Mouse (Mus musculus) small intestine, adult 2 months (tissue): ENCODE data around the gene Ak1. TPM values are rescaled to one million over a fixed set of nuclear protein-coding genes. Genes with fewer than 3 reads are reported as not detected.

Source experiments
- H3K27ac ChIP-seq: fragments of 200-500 bp; 2 replicates; pipeline ENCODE4 v1.5.1; 2012; ENCODE audit warnings: low read depth, low read length, control low read depth, inconsistent platforms; ENCODE audit not compliant: insufficient read depth
- H3K27me3 ChIP-seq: fragments of 200-500 bp; 2 replicates; pipeline ENCODE4 v1.6.1; 2012; ENCODE audit warnings: mild to moderate bottlenecking, moderate library complexity, low read length, inconsistent platforms; ENCODE audit not compliant: control insufficient read depth, insufficient read depth
- H3K36me3 ChIP-seq: fragments of 200-500 bp; 2 replicates; pipeline ENCODE4 v1.6.1; 2012; ENCODE audit warnings: mild to moderate bottlenecking, low read length, control low read depth, inconsistent platforms; ENCODE audit not compliant: control insufficient read depth, insufficient read depth
- H3K4me1 ChIP-seq: fragments of 200-500 bp; 2 replicates; pipeline ENCODE4 v1.6.1; 2012; ENCODE audit warnings: low read length, inconsistent platforms, mixed read lengths; ENCODE audit not compliant: control insufficient read depth, insufficient read depth, insufficient read length
- H3K4me3 ChIP-seq: fragments of 200-500 bp; 2 replicates; pipeline ENCODE4 v1.5.1; 2012; ENCODE audit warnings: low read depth, mild to moderate bottlenecking, control low read depth, inconsistent platforms, low read length, moderate library complexity
- CTCF ChIP-seq: fragments of 200-500 bp; IDR thresholded peaks from 2 replicates; pipeline ENCODE4 v1.5.1; 2012; ENCODE audit warnings: low read depth, mild to moderate bottlenecking, control low read depth, inconsistent platforms, low read length, moderate library complexity, mixed read lengths; ENCODE audit not compliant: insufficient replicate concordance, insufficient read length; ENCODE audit errors: extremely low read depth
- POLR2A ChIP-seq: fragments of 200-500 bp; IDR thresholded peaks from 2 replicates; pipeline ENCODE4 v1.6.1; 2012; ENCODE audit warnings: low read depth, mild to moderate bottlenecking, control low read depth, inconsistent platforms, low read length, moderate library complexity
- WGBS: fragments of 180-500 bp; shearing (Covaris S2); methylation state at CpG from one replicate; pipeline ENCODE4 v1.1.7; 2018; 5-methylcytosine and 5-hydroxymethylcytosine counted together
- polyA plus RNA-seq: library from polyadenylated mRNA; depleted of rRNA; stranded (reverse); fragments of >200 nt; gene quantifications from 2 replicates; pipeline ENCODE4 v1.2.3, GENCODE M21; 2012

Ak1 gene
- polyA plus RNA-seq, 1 experiment = 3.4 TPM

GRCm38 (mm10) chr2:32608141-32608777, 13.3 kb upstream of the Ak1 start:
- TF ChIP-seq CTCF = no peak
- TF ChIP-seq POLR2A = no peak
- Histone ChIP-seq H3K36me3 (no peaks in the 10 kb centered on the region), H3K4me1 (peaks cover 8% of the 10 kb centered on the region), H3K27ac (peak overlapping the region; percentile 54), H3K27me3 (peaks cover 16% of the 10 kb centered on the region), H3K4me3 (peak overlapping the region; percentile 66)
- WGBS = 11% methylated on average over 25 of the region's 25 CpGs

- H3K36me3 ChIP-seq = no peaks in the 10 kb centered on the region
These were observed 12.7 kb upstream of the Ak1 start for GRCm38 (mm10) chr2:32608778-32609435.

GRCm38 (mm10) chr2:32610610-32611229, 10.8 kb upstream of the Ak1 start:
- no peak for TF ChIP-seq POLR2A
- peak; percentile 29; the same call in 1 of the 2 replicates for TF ChIP-seq CTCF
- Histone ChIP-seq H3K4me1 (peaks cover 8% of the 10 kb centered on the region), H3K4me3 (peak overlapping the region; percentile 11), H3K27ac (no peak overlapping the region), H3K27me3 (peaks cover 16% of the 10 kb centered on the region), H3K36me3 (no peaks in the 10 kb centered on the region)
- 12% methylated on average over 23 of the region's 23 CpGs for WGBS

More at GRCm38 (mm10) chr2:32608778-32609435, 12.7 kb upstream of the Ak1 start:
- Histone ChIP-seq H3K27me3 (peaks cover 16% of the 10 kb centered on the region), H3K4me3 (peak overlapping the region; percentile 66), H3K27ac (peak overlapping the region; percentile 45), H3K4me1 (peaks cover 8% of the 10 kb centered on the region)
- WGBS = 69% methylated on average over 18 of the region's 18 CpGs
- no peak for TF ChIP-seq POLR2A
- TF ChIP-seq CTCF = no peak

- H3K4me3 ChIP-seq = no peak overlapping the region
- H3K27me3 ChIP-seq = peaks cover 9% of the 10 kb centered on the region
- peaks cover 5% of the 10 kb centered on the region for H3K4me1 ChIP-seq
- TF ChIP-seq POLR2A = no peak
- TF ChIP-seq CTCF = no peak
- H3K27ac ChIP-seq = no peak overlapping the region
- H3K36me3 ChIP-seq = no peaks in the 10 kb centered on the region
- 77% methylated on average over 26 of the region's 26 CpGs for WGBS
These were observed 9.3 kb upstream of the Ak1 start for GRCm38 (mm10) chr2:32612274-32612673.

- 94% methylated on average over 1 of the region's 1 CpGs for WGBS
- H3K4me3 ChIP-seq = no peak overlapping the region
These were observed 4.4 kb upstream of the Ak1 start for GRCm38 (mm10) chr2:32617109-32617508.

GRCm38 (mm10) chr2:32617601-32618000, 4.0 kb upstream of the Ak1 start:
- Histone ChIP-seq H3K27me3 (no peaks in the 10 kb centered on the region), H3K36me3 (no peaks in the 10 kb centered on the region), H3K27ac (no peak overlapping the region), H3K4me3 (no peak overlapping the region), H3K4me1 (peaks cover 3% of the 10 kb centered on the region; the same call in 1 of the 2 replicates)
- TF ChIP-seq POLR2A (no peak), CTCF (peak; percentile 31; the same call in 1 of the 2 replicates)
- WGBS = 96% methylated on average over 4 of the region's 4 CpGs

More at GRCm38 (mm10) chr2:32617109-32617508, 4.4 kb upstream of the Ak1 start:
- Histone ChIP-seq H3K36me3 (no peaks in the 10 kb centered on the region), H3K27me3 (no peaks in the 10 kb centered on the region), H3K27ac (no peak overlapping the region), H3K4me1 (peaks cover 3% of the 10 kb centered on the region; the same call in 1 of the 2 replicates)
- no peak for TF ChIP-seq CTCF
- TF ChIP-seq POLR2A = no peak

GRCm38 (mm10) chr2:32618051-32618450, 3.5 kb upstream of the Ak1 start:
- H3K4me3 ChIP-seq = no peak overlapping the region
- no peak overlapping the region for H3K27ac ChIP-seq
- no peaks in the 10 kb centered on the region for H3K27me3 ChIP-seq
- TF ChIP-seq POLR2A (no peak), CTCF (no peak)
- no peaks in the 10 kb centered on the region for H3K36me3 ChIP-seq
- H3K4me1 ChIP-seq = peaks cover 3% of the 10 kb centered on the region; the same call in 1 of the 2 replicates
- 83% methylated on average over 9 of the region's 9 CpGs for WGBS
